Mouse (Mus musculus): ENCODE results near the gene Trim46.

- TF ChIP-seq CTCF (IDR thresholded peaks at IDR 0.05; ENCODE audit: low read depth, low read length): no peak
- no peak for TF ChIP-seq GATA1 (IDR thresholded peaks at IDR 0.05; ENCODE audit: borderline replicate concordance, low read length)
- no peak for TF ChIP-seq POLR2AphosphoS5 (IDR thresholded peaks at IDR 0.05; ENCODE audit: insufficient replicate concordance, low read depth, low read length)
These were observed 26.6 kb downstream of the Trim46 start for GRCm38 (mm10) chr3:89219546-89219945.

Data from G1E (cell line).